Mouse (Mus musculus): ENCODE measurements around the gene Sv2b.

- no peak for TF ChIP-seq E2F4 (IDR thresholded peaks at IDR 0.05; ENCODE audit: insufficient read depth)
- TF ChIP-seq MAX (IDR thresholded peaks at IDR 0.05; ENCODE audit: low read depth): no peak
- no peak for TF ChIP-seq MYOG (IDR thresholded peaks at IDR 0.05; ENCODE audit: control insufficient read depth in 1 of 3, insufficient read depth in 1 of 3, insufficient read length in 2 of 3, low read depth in 2 of 3)
- no peak for TF ChIP-seq TCF3 (IDR thresholded peaks at IDR 0.05; ENCODE audit: insufficient read length, low read depth)
- no peak for TF ChIP-seq CEBPB (IDR thresholded peaks at IDR 0.05; ENCODE audit: insufficient read depth, poor library complexity, severe bottlenecking)
- TF ChIP-seq POLR2A (IDR thresholded peaks at IDR 0.05; ENCODE audit: insufficient read length, low read depth): no peak
- no peak for TF ChIP-seq MYOD1 (IDR thresholded peaks at IDR 0.05; ENCODE audit: control insufficient read depth in 1 of 3, insufficient read length in 2 of 3, low read depth in 2 of 3)
- TF ChIP-seq USF1 (IDR thresholded peaks at IDR 0.05; ENCODE audit: low read depth): no peak
- no peak for TF ChIP-seq SRF (IDR thresholded peaks at IDR 0.05; ENCODE audit: control insufficient read depth, insufficient read length, low read depth)
- no peak for TF ChIP-seq POLR2AphosphoS2 (IDR thresholded peaks at IDR 0.05; ENCODE audit: insufficient read length, low read depth)
- TF ChIP-seq TCF12 (IDR thresholded peaks at IDR 0.05; ENCODE audit: insufficient read depth, poor library complexity, severe bottlenecking): no peak
These were observed 68.1 kb downstream of the Sv2b start for GRCm38 (mm10) chr7:75240754-75241507.
